Mouse (Mus musculus) MEL (cell line): Measurements from ENCODE around the gene Gxylt1. TPM values are rescaled to one million over a fixed set of nuclear protein-coding genes. Genes with fewer than 3 reads are reported as not detected.
A peak's percentile ranks its signal among the peaks of the same experiment; 100 is the strongest.

ENCODE experiments used
- DNase-seq: peaks from one replicate; pipeline ENCODE4 v3.0.0; 2011; ENCODE audit warnings: low read depth, low spot score
- H3K27ac ChIP-seq: 2 replicates; pipeline ENCODE4 v1.5.1; 2012; ENCODE audit warnings: low read depth, mild to moderate bottlenecking, control low read depth, low read length, moderate library complexity; ENCODE audit not compliant: control insufficient read depth
- H3K27me3 ChIP-seq, 2 experiments: fragments of 150-350 bp in 1 of 2; sonication (generic) in 1 of 2; 2 replicates each; pipeline ENCODE4 v1.6.1; 2012; ENCODE audit warnings: low read length in 2 of 2, mild to moderate bottlenecking in 2 of 2, improper control_type of control experiment in 1 of 2, moderate library complexity in 1 of 2; ENCODE audit not compliant: insufficient read depth in 2 of 2, control insufficient read depth in 1 of 2
- H3K36me3 ChIP-seq, 2 experiments: 2 replicates each; pipeline ENCODE4 v1.6.1; 2012 to 2014; ENCODE audit warnings: low read length in 2 of 2, improper control_type of control experiment in 1 of 2, inconsistent platforms in 1 of 2, mild to moderate bottlenecking in 1 of 2; ENCODE audit not compliant: insufficient read depth in 2 of 2, control insufficient read depth in 1 of 2
- H3K4me1 ChIP-seq, 2 experiments: fragments of 150-350 bp in 1 of 2; sonication (generic) in 1 of 2; 2 replicates each; pipeline ENCODE4 v1.6.1; 2012; ENCODE audit warnings: low read length in 2 of 2, improper control_type of control experiment in 1 of 2, mild to moderate bottlenecking in 1 of 2; ENCODE audit not compliant: insufficient read depth in 2 of 2, control insufficient read depth in 1 of 2
- H3K4me3 ChIP-seq, 2 experiments: fragments of 150-350 bp in 1 of 2; sonication (generic) in 1 of 2; 2 replicates each; pipeline ENCODE4 v1.5.1; 2012; ENCODE audit warnings: low read depth in 2 of 2, low read length in 2 of 2, mild to moderate bottlenecking in 2 of 2, moderate library complexity in 2 of 2, control low read depth in 1 of 2, improper control_type of control experiment in 1 of 2; ENCODE audit not compliant: control insufficient read depth in 1 of 2, insufficient read depth in 1 of 2
- H3K79me2 ChIP-seq: 2 replicates; pipeline ENCODE4 v1.6.1; 2012; ENCODE audit warnings: mild to moderate bottlenecking, low read length, moderate library complexity; ENCODE audit not compliant: control insufficient read depth, poor library complexity, insufficient read depth
- H3K9ac ChIP-seq: 2 replicates; pipeline ENCODE4 v1.6.1; 2012; ENCODE audit warnings: low read depth, mild to moderate bottlenecking, control low read depth, low read length, moderate library complexity; ENCODE audit not compliant: control insufficient read depth, poor library complexity, severe bottlenecking
- H3K9me3 ChIP-seq: fragments of 150-350 bp; sonication (generic); replicated peaks from 2 replicates; pipeline ENCODE4 v1.6.1; 2012; ENCODE audit warnings: mild to moderate bottlenecking, low read length, improper control_type of control experiment, moderate library complexity; ENCODE audit not compliant: insufficient read depth
- BHLHE40 ChIP-seq: IDR thresholded peaks from 2 replicates; pipeline ENCODE4 v1.6.1; 2012; ENCODE audit warnings: low read depth, mild to moderate bottlenecking, inconsistent platforms, low read length, improper control_type of control experiment, borderline replicate concordance
- CHD2 ChIP-seq: IDR thresholded peaks from 2 replicates; pipeline ENCODE4 v1.6.1; 2011; ENCODE audit warnings: low read length, improper control_type of control experiment
- CTCF ChIP-seq, 3 experiments: IDR thresholded peaks in 2 of 3; conservative IDR thresholded peaks in 1 of 3; 2 replicates each; pipeline ENCODE4 v1.5.1; 2011 to 2012; ENCODE audit warnings: low read length in 3 of 3, low read depth in 2 of 3, mild to moderate bottlenecking in 2 of 3, improper control_type of control experiment in 1 of 3, inconsistent platforms in 1 of 3, mixed read lengths in 1 of 3, moderate library complexity in 1 of 3; ENCODE audit not compliant: control insufficient read depth in 1 of 3, insufficient read depth in 1 of 3, poor library complexity in 1 of 3, severe bottlenecking in 1 of 3
- E2F4 ChIP-seq: IDR thresholded peaks from 2 replicates; pipeline ENCODE4 v1.6.1; 2011; ENCODE audit warnings: low read depth, low read length, improper control_type of control experiment, borderline replicate concordance
- EP300 ChIP-seq, 2 experiments: IDR thresholded peaks; 2 replicates each; pipeline ENCODE4 v1.6.1; 2011; ENCODE audit warnings: improper control_type of control experiment in 2 of 2, low read length in 2 of 2, low read depth in 1 of 2, mild to moderate bottlenecking in 1 of 2
- GABPA ChIP-seq: IDR thresholded peaks from 2 replicates; pipeline ENCODE4 v1.6.1; 2012; ENCODE audit warnings: low read depth, mild to moderate bottlenecking, inconsistent platforms, low read length, improper control_type of control experiment, moderate library complexity
- HCFC1 ChIP-seq: IDR thresholded peaks from 2 replicates; pipeline ENCODE4 v1.6.1; 2012; ENCODE audit warnings: low read depth, mild to moderate bottlenecking, inconsistent platforms, low read length, improper control_type of control experiment, moderate library complexity
- KAT2A ChIP-seq: conservative IDR thresholded peaks from 2 replicates; pipeline ENCODE4 v1.6.1; 2012; ENCODE audit warnings: low read depth, low read length, improper control_type of control experiment, inconsistent platforms
- MAFK ChIP-seq: IDR thresholded peaks from 2 replicates; pipeline ENCODE4 v1.6.1; 2011; ENCODE audit warnings: low read depth, mild to moderate bottlenecking, low read length, improper control_type of control experiment, borderline replicate concordance
- MAX ChIP-seq: IDR thresholded peaks from 2 replicates; pipeline ENCODE4 v1.6.1; 2011; ENCODE audit warnings: low read length, improper control_type of control experiment
- MYB ChIP-seq: IDR thresholded peaks from 2 replicates; pipeline ENCODE4 v1.6.1; 2011; ENCODE audit warnings: mild to moderate bottlenecking, low read depth, low read length, improper control_type of control experiment
- MYC ChIP-seq: IDR thresholded peaks from 2 replicates; pipeline ENCODE4 v1.6.1; 2011; ENCODE audit warnings: low read depth, mild to moderate bottlenecking, low read length, improper control_type of control experiment, moderate library complexity
- NRF1 ChIP-seq: IDR thresholded peaks from 2 replicates; pipeline ENCODE4 v1.6.1; 2014; ENCODE audit warnings: low read depth, mild to moderate bottlenecking, inconsistent platforms, low read length, improper control_type of control experiment, moderate library complexity; ENCODE audit not compliant: poor library complexity, insufficient read depth, severe bottlenecking
- POLR2A ChIP-seq, 2 experiments: IDR thresholded peaks; 2 replicates each; pipeline ENCODE4 v1.6.1; 2011 to 2012; ENCODE audit warnings: low read length in 2 of 2, mild to moderate bottlenecking in 2 of 2, control low read depth in 1 of 2, improper control_type of control experiment in 1 of 2, low read depth in 1 of 2, moderate library complexity in 1 of 2; ENCODE audit not compliant: control insufficient read depth in 1 of 2, insufficient read depth in 1 of 2, poor library complexity in 1 of 2
- POLR2AphosphoS2 ChIP-seq: IDR thresholded peaks from 2 replicates; pipeline ENCODE4 v1.6.1; 2011; ENCODE audit warnings: low read length, improper control_type of control experiment
- POLR2AphosphoS5 ChIP-seq: IDR thresholded peaks from 2 replicates; pipeline ENCODE4 v1.6.1; 2012; ENCODE audit warnings: low read depth, borderline replicate concordance, mild to moderate bottlenecking, inconsistent platforms, low read length, moderate library complexity, mixed read lengths
- RAD21 ChIP-seq: IDR thresholded peaks from 2 replicates; pipeline ENCODE4 v1.6.1; 2011; ENCODE audit warnings: mild to moderate bottlenecking, low read depth, low read length, improper control_type of control experiment
- RCOR1 ChIP-seq: IDR thresholded peaks from 2 replicates; pipeline ENCODE4 v1.6.1; 2012; ENCODE audit warnings: low read depth, mild to moderate bottlenecking, inconsistent platforms, low read length, improper control_type of control experiment
- SIN3A ChIP-seq: IDR thresholded peaks from 2 replicates; pipeline ENCODE4 v1.6.1; 2012; ENCODE audit warnings: low read length, improper control_type of control experiment, inconsistent platforms
- TAL1 ChIP-seq: IDR thresholded peaks from 2 replicates; pipeline ENCODE4 v1.6.1; 2012; ENCODE audit warnings: mild to moderate bottlenecking, inconsistent platforms, low read length, moderate library complexity, mixed read lengths
- TBP ChIP-seq: IDR thresholded peaks from 2 replicates; pipeline ENCODE4 v1.8.0; 2011; ENCODE audit warnings: low read depth, low read length, improper control_type of control experiment
- UBTF ChIP-seq: IDR thresholded peaks from 2 replicates; pipeline ENCODE4 v1.6.1; 2012; ENCODE audit warnings: low read depth, mild to moderate bottlenecking, inconsistent platforms, low read length, improper control_type of control experiment, moderate library complexity, borderline replicate concordance; ENCODE audit not compliant: insufficient read depth
- USF1 ChIP-seq: IDR thresholded peaks from 2 replicates; pipeline ENCODE4 v1.6.1; 2014; ENCODE audit warnings: low read depth, mild to moderate bottlenecking, inconsistent platforms, low read length, improper control_type of control experiment, moderate library complexity
- ZC3H11A ChIP-seq: IDR thresholded peaks from 2 replicates; pipeline ENCODE4 v1.6.1; 2012; ENCODE audit warnings: low read depth, mild to moderate bottlenecking, inconsistent platforms, low read length, improper control_type of control experiment
- ZKSCAN1 ChIP-seq: IDR thresholded peaks from 2 replicates; pipeline ENCODE4 v1.6.1; 2012; ENCODE audit warnings: low read depth, mild to moderate bottlenecking, inconsistent platforms, low read length, improper control_type of control experiment, moderate library complexity
- ZMIZ1 ChIP-seq: IDR thresholded peaks from 2 replicates; pipeline ENCODE4 v1.6.1; 2012; ENCODE audit warnings: low read depth, mild to moderate bottlenecking, inconsistent platforms, low read length, improper control_type of control experiment, moderate library complexity
- polyA plus RNA-seq, 2 experiments: library from polyadenylated mRNA; stranded (reverse) in 1 of 2; unstranded in 1 of 2; fragments of >175 nt in 1 of 2; fragments of >200 nt in 1 of 2; gene quantifications; 2 replicates each; pipeline versions ENCODE4 v1.2.1 to v1.2.4; 2012; ENCODE audit warnings: low replicate concordance in 2 of 2, low read depth in 1 of 2; ENCODE audit not compliant: insufficient read length in 2 of 2, insufficient read depth in 1 of 2, missing spikeins in 1 of 2
- total RNA-seq: library from RNA; depleted of rRNA; stranded (reverse); fragments of 300-350 nt; gene quantifications from 2 replicates; pipeline ENCODE4 v1.2.3, GENCODE M21; 2012

Gxylt1 gene
- total and polyA plus RNA-seq, 3 experiments: 5.3 to 48.9 (median 9.9) TPM

- no peak for TF ChIP-seq UBTF
- TF ChIP-seq POLR2AphosphoS5: no peak
- no peak for TF ChIP-seq EP300 (IDR thresholded peaks at IDR 0.05; ENCODE audit: low read depth in 1 of 2, low read length in 2 of 2)
- TF ChIP-seq NRF1: no peak
- no peak for TF ChIP-seq MYC
- TF ChIP-seq RAD21: peak; percentile 22
- no peak for TF ChIP-seq USF1
Measured at GRCm38 (mm10) chr15:93283349-93283748, 8.4 kb upstream of the Gxylt1 start (continued).

GRCm38 (mm10) chr15:93276276-93276675 is 1.3 kb upstream of the Gxylt1 start:
- Histone ChIP-seq H3K4me3 (peak overlapping the region; percentile 74 to 75), H3K27ac (peak overlapping the region; percentile 93), H3K27me3 (no peaks in the 10 kb centered on the region)
- TF ChIP-seq EP300 (IDR thresholded peaks at IDR 0.05; ENCODE audit: low read depth in 1 of 2, low read length in 2 of 2): no peak
- TF ChIP-seq TAL1: no peak
- TF ChIP-seq SIN3A: no peak
- TF ChIP-seq HCFC1: no peak
- TF ChIP-seq MAFK: no peak
- no peak for TF ChIP-seq ZC3H11A
- TF ChIP-seq E2F4: no peak
- TF ChIP-seq TBP: no peak
- TF ChIP-seq MYC: no peak; the same call in 1 of the 2 replicates
- TF ChIP-seq POLR2AphosphoS5: no peak
- TF ChIP-seq CTCF (IDR thresholded peaks at IDR 0.05 in 2 of 3, conservative IDR thresholded peaks at IDR 0.05 in 1 of 3; ENCODE audit: control insufficient read depth in 1 of 3, insufficient read depth in 1 of 3, low read depth in 2 of 3, low read length in 3 of 3, poor library complexity in 1 of 3, severe bottlenecking in 1 of 3): no peak
- TF ChIP-seq MYB: no peak
- TF ChIP-seq, all 39 proteins: peak for 0
- H3K36me3 ChIP-seq: peaks cover 0 to 24% of the 10 kb centered on the region in 2 experiments; a peak in 2 of 4 replicates
- DNase-seq: peak; percentile 50
- peak overlapping the region; percentile 83 for H3K9ac ChIP-seq
- no peaks in the 10 kb centered on the region for H3K9me3 ChIP-seq
- peaks cover 23% of the 10 kb centered on the region for H3K79me2 ChIP-seq
- peaks cover 3 to 26% of the 10 kb centered on the region in 2 experiments; a peak in 3 of 4 replicates for H3K4me1 ChIP-seq

- peaks cover 3 to 27% of the 10 kb centered on the region in 2 experiments; a peak in 3 of 4 replicates for H3K4me1 ChIP-seq
- peaks cover 0 to 25% of the 10 kb centered on the region in 2 experiments; a peak in 2 of 4 replicates for H3K36me3 ChIP-seq
- no peaks in the 10 kb centered on the region for H3K27me3 ChIP-seq
- no peaks in the 10 kb centered on the region for H3K9me3 ChIP-seq
- peaks cover 26% of the 10 kb centered on the region for H3K79me2 ChIP-seq
- TF ChIP-seq POLR2AphosphoS5: no peak
- TF ChIP-seq KAT2A: no peak
- no peak for TF ChIP-seq CTCF (IDR thresholded peaks at IDR 0.05 in 2 of 3, conservative IDR thresholded peaks at IDR 0.05 in 1 of 3; ENCODE audit: control insufficient read depth in 1 of 3, insufficient read depth in 1 of 3, low read depth in 2 of 3, low read length in 3 of 3, poor library complexity in 1 of 3, severe bottlenecking in 1 of 3)
- no peak for TF ChIP-seq ZMIZ1
- TF ChIP-seq POLR2A (IDR thresholded peaks at IDR 0.05; ENCODE audit: control insufficient read depth in 1 of 2, insufficient read depth in 1 of 2, low read depth in 1 of 2, low read length in 2 of 2, poor library complexity in 1 of 2): peak in 1 of 2 experiments; percentile 5; a peak in 2 of 4 replicates
- no peak for TF ChIP-seq ZKSCAN1
- TF ChIP-seq GABPA: no peak
- TF ChIP-seq MAX: peak; percentile 74; the same call in 1 of the 2 replicates
- no peak for TF ChIP-seq MAFK
- TF ChIP-seq MYC: 0 out of 2 replicates have a peak, but pooled peaks have one; percentile 35
- TF ChIP-seq SIN3A: 0 out of 2 replicates have a peak, but pooled peaks have one; percentile 10
- TF ChIP-seq USF1: no peak
- no peak for TF ChIP-seq CHD2
- no peak for TF ChIP-seq BHLHE40
- no peak; the same call in 1 of the 2 replicates for TF ChIP-seq POLR2AphosphoS2
- TF ChIP-seq TAL1: no peak
- no peak for TF ChIP-seq RCOR1
- TF ChIP-seq ZC3H11A: no peak
- TF ChIP-seq, all 39 proteins: peak for 4
- no peak for DNase-seq
- peak overlapping the region; percentile 74 to 75 for H3K4me3 ChIP-seq
- H3K9ac ChIP-seq: peak overlapping the region; percentile 83
- peak overlapping the region; percentile 93 for H3K27ac ChIP-seq
Measured at GRCm38 (mm10) chr15:93275623-93276022, 644 bp upstream of the Gxylt1 start.
